Mouse (Mus musculus): ENCODE measurements around the gene Clstn2.

DNA sequence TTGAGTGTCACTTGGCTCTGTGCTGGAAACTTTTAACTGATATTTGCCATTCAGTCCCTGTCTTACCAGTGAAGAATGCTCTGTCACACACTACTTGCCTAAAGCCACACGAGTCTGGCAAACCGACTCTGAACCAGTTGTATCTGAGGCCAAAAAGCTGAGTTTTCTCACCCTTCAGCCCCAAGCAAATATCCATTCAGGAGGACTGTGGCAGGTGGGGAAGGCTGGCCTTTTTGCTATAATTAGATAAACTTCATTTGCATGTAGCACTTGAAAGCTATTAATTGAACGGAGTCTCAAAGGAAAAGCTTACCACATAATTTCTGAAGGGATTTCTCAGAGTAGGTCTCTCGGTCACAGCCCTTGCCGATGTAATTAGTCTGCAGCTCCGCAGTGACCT lies 491.6 kb downstream of the Clstn2 start:
- TF ChIP-seq CTCF (IDR thresholded peaks at IDR 0.05; ENCODE audit: extremely low read depth, insufficient read length, insufficient replicate concordance, low read depth, low read length) (no peak), POLR2A (IDR thresholded peaks at IDR 0.05; ENCODE audit: low read depth, low read length) (no peak)

Data from small intestine, adult 2 months (tissue).